Mouse (Mus musculus) Patski (cell line): ENCODE data around the gene Rnf2. TPM values are rescaled to one million over a fixed set of nuclear protein-coding genes. Genes with fewer than 3 reads are reported as not detected.

Experiments
- ATAC-seq: fragments of 100-300 bp; one replicate; pipeline ENCODE4 v1.8.0; 2021
- CTCF ChIA-PET: fragments of 350-600 bp; sonication (Branson Sonifier 250); formaldehyde crosslinking; loops from one replicate; lab custom pipeline; 2022; ENCODE audit warnings: inconsistent platforms; lab: Charles Lee
- POLR2A ChIA-PET: fragments of 350-600 bp; sonication (Branson Sonifier 250); formaldehyde crosslinking; loops from one replicate; lab custom pipeline; 2022; ENCODE audit warnings: antibody characterized with exemption, inconsistent platforms; lab: Charles Lee
- DNase-seq: peaks from one replicate; pipeline ENCODE4 v3.0.0-alpha.2; 2011; ENCODE audit warnings: low read depth, low spot score
- H3K27me3 ChIP-seq: fragments of 371-371 bp; one replicate; pipeline ENCODE4 v1.5.1; 2021
- CTCF ChIP-seq: fragments of 100-300 bp; IDR thresholded peaks from one replicate; pipeline ENCODE4 v1.5.1; 2021
- in situ Hi-C: fragments of 300-500 bp; cut with MboI; formaldehyde crosslinking; loops from 3 replicates; pipeline ENCODE4 v1.11.1; 2018; ENCODE audit warnings: low pct_unique_long_range_greater_than_20kb, mixed read lengths
- polyA plus RNA-seq: library from polyadenylated mRNA; unstranded; gene quantifications from one replicate; pipeline ENCODE4 v1.2.3, GENCODE M21; 2021

Gene Rnf2
- polyA plus RNA-seq, 1 experiment from 2014 or later: 49.0 TPM

- DNase-seq: no peak
- TF ChIP-seq CTCF: no peak
- in situ Hi-C loops: no loop called here
- H3K27me3 ChIP-seq: no peaks in the 10 kb centered on the region
- no peak for ATAC-seq
- POLR2A ChIA-PET: no interaction called here
- CTCF ChIA-PET: interaction anchor here (1.2 kb wide), 1 partner anchor 29 kb away, joined by 3 read pairs; no protein-coding TSS in a partner anchor
Observed at GRCm38 (mm10) chr1:151449866-151450265, 50.9 kb downstream of the Rnf2 start.

- ChIA-PET CTCF (no interaction called here), POLR2A (interaction anchor here (0.6 kb wide), 1 partner anchor 259 kb away, joined by 3 read pairs; no protein-coding TSS in a partner anchor)
- TF ChIP-seq CTCF: no peak
Observed at GRCm38 (mm10) chr1:151435431-151435830, 65.3 kb downstream of the Rnf2 start.

GRCm38 (mm10) chr1:151429316-151429715 lies 71.4 kb downstream of the Rnf2 start:
- TF ChIP-seq CTCF: no peak
- ATAC-seq: no peak
- DNase-seq: no peak
- ChIA-PET CTCF (no interaction called here), POLR2A (interaction anchor here (0.6 kb wide), 1 partner anchor 40 kb away, joined by 5 read pairs; no protein-coding TSS in a partner anchor)
- no peaks in the 10 kb centered on the region for H3K27me3 ChIP-seq
- in situ Hi-C loops: no loop called here

More at GRCm38 (mm10) chr1:151435431-151435830, 65.3 kb downstream of the Rnf2 start:
- DNase-seq: no peak
- no peak for ATAC-seq
- in situ Hi-C loops: no loop called here
- no peaks in the 10 kb centered on the region for H3K27me3 ChIP-seq

GRCm38 (mm10) chr1:151428263-151429221 lies 72.2 kb downstream of the Rnf2 start, which contains the start of the genes Swt1 and Trmt1l:
Swt1 (minus strand) TSS chr1:151428455.
Trmt1l (plus strand) TSS chr1:151428542.
- no peaks in the 10 kb centered on the region for H3K27me3 ChIP-seq
- POLR2A ChIA-PET: interaction anchor here (0.6 to 0.8 kb wide), 2 partner anchors 10 to 40 kb away, joined by 3 to 5 read pairs; no protein-coding TSS in a partner anchor
- no peak for TF ChIP-seq CTCF
- DNase-seq (peak; percentile 94), ATAC-seq (peak; percentile 97)
- CTCF ChIA-PET: interaction anchor here (1.5 kb wide), 1 partner anchor 31 kb away, joined by 3 read pairs; no protein-coding TSS in a partner anchor
- in situ Hi-C loops: no loop called here

- peak; percentile 50 for ATAC-seq
- no peak for DNase-seq
- TF ChIP-seq CTCF: no peak
- in situ Hi-C loops: no loop called here
- POLR2A ChIA-PET: interaction anchor here (0.8 kb wide), 1 partner anchor 11 kb away, joined by 3 read pairs; no protein-coding TSS in a partner anchor
- no peaks in the 10 kb centered on the region for H3K27me3 ChIP-seq
- CTCF ChIA-PET: interaction anchor here (1.5 kb wide), 1 partner anchor 30 kb away, joined by 3 read pairs; no protein-coding TSS in a partner anchor
Observed at GRCm38 (mm10) chr1:151427888-151428262, 72.9 kb downstream of the Rnf2 start.

- in situ Hi-C loops: no loop called here
- CTCF ChIA-PET: interaction anchor here (1.5 kb wide), 1 partner anchor 30 kb away, joined by 3 read pairs; no protein-coding TSS in a partner anchor
- POLR2A ChIA-PET: no interaction called here
- no peaks in the 10 kb centered on the region for H3K27me3 ChIP-seq
- no peak for ATAC-seq
- TF ChIP-seq CTCF: no peak
- DNase-seq: no peak
Observed at GRCm38 (mm10) chr1:151426947-151427600, 73.7 kb downstream of the Rnf2 start.

GRCm38 (mm10) chr1:151422178-151422577 lies 78.6 kb downstream of the Rnf2 start:
- ChIA-PET CTCF (no interaction called here), POLR2A (no interaction called here)
- ATAC-seq (no peak), DNase-seq (no peak)
- no peaks in the 10 kb centered on the region for H3K27me3 ChIP-seq
- TF ChIP-seq CTCF: no peak
- in situ Hi-C loops: loop anchor here (25.0 kb wide), 2 partner anchors 635 to 985 kb away; no protein-coding TSS in a partner anchor

GRCm38 (mm10) chr1:151409827-151410226 lies 90.9 kb downstream of the Rnf2 start:
- in situ Hi-C loops: loop anchor here (25.0 kb wide), 2 partner anchors 623 to 973 kb away; no protein-coding TSS in a partner anchor
- no peaks in the 10 kb centered on the region for H3K27me3 ChIP-seq
- ATAC-seq (no peak), DNase-seq (no peak)
- TF ChIP-seq CTCF: no peak
- ChIA-PET CTCF (no interaction called here), POLR2A (no interaction called here)

Other genes with a start within 250 kb of the Rnf2 start
- gene Ivns1abp, start 156.5 kb downstream of the Rnf2 start, polyA plus RNA-seq: 853 TPM
- 23.2 TPM for gene Swt1, start 72.5 kb downstream of the Rnf2 start, polyA plus RNA-seq
- 46.7 TPM for gene Trmt1l, start 72.4 kb downstream of the Rnf2 start, polyA plus RNA-seq
- gene Fam129a, start 70.2 kb upstream of the Rnf2 start, polyA plus RNA-seq: 0.27 TPM